Mouse (Mus musculus): ENCODE measurements around the gene Depdc1b.
A peak's percentile ranks its signal among the peaks of the same experiment; 100 is the strongest.

Depdc1b gene

GRCm38 (mm10) chr13:108317414-108317813 lies 1.3 kb downstream of the Depdc1b start:
- DNase-seq, result peak; percentile 36

- peak; percentile 43 for DNase-seq
Measured at GRCm38 (mm10) chr13:108319028-108319427, 2.9 kb downstream of the Depdc1b start.

GRCm38 (mm10) chr13:108320216-108320615 lies 4.1 kb downstream of the Depdc1b start:
- DNase-seq, result peak; percentile 87

GRCm38 (mm10) chr13:108322466-108322865 lies 6.3 kb downstream of the Depdc1b start:
- peak; percentile 64 for DNase-seq

- no peak for DNase-seq
Measured at GRCm38 (mm10) chr13:108323317-108323716, 7.2 kb downstream of the Depdc1b start.

GRCm38 (mm10) chr13:108323866-108324829 lies 8.0 kb downstream of the Depdc1b start:
- peak; percentile 82 for DNase-seq

GRCm38 (mm10) chr13:108325871-108326270 lies 9.7 kb downstream of the Depdc1b start:
- peak; percentile 76 for DNase-seq

- peak; percentile 67 for DNase-seq
Measured at GRCm38 (mm10) chr13:108326351-108326750, 10.2 kb downstream of the Depdc1b start.

- DNase-seq, result peak; percentile 55
Measured at GRCm38 (mm10) chr13:108327047-108327446, 10.9 kb downstream of the Depdc1b start.

- peak; percentile 67 for DNase-seq
Measured at GRCm38 (mm10) chr13:108328406-108329180, 12.5 kb downstream of the Depdc1b start.

GRCm38 (mm10) chr13:108329693-108330092 lies 13.6 kb downstream of the Depdc1b start:
- DNase-seq, result no peak

GRCm38 (mm10) chr13:108335257-108336003 lies 19.3 kb downstream of the Depdc1b start:
- peak; percentile 63 for DNase-seq

- DNase-seq, result peak; percentile 81
Measured at GRCm38 (mm10) chr13:108336192-108336591, 20.1 kb downstream of the Depdc1b start.

- DNase-seq, result peak; percentile 85
Measured at GRCm38 (mm10) chr13:108337340-108337739, 21.2 kb downstream of the Depdc1b start.

- DNase-seq, result peak; percentile 89
Measured at GRCm38 (mm10) chr13:108338076-108338836, 22.1 kb downstream of the Depdc1b start.

- peak; percentile 61 for DNase-seq
Measured at GRCm38 (mm10) chr13:108339907-108340596, 23.9 kb downstream of the Depdc1b start.

- DNase-seq, result peak; percentile 55
Measured at GRCm38 (mm10) chr13:108341585-108341984, 25.5 kb downstream of the Depdc1b start.

- DNase-seq, result peak; percentile 78
Measured at GRCm38 (mm10) chr13:108345756-108346155, 29.6 kb downstream of the Depdc1b start.

GRCm38 (mm10) chr13:108347016-108347415 lies 30.9 kb downstream of the Depdc1b start:
- peak; percentile 13 for DNase-seq

- peak; percentile 85 for DNase-seq
Measured at GRCm38 (mm10) chr13:108349624-108350023, 33.5 kb downstream of the Depdc1b start.

GRCm38 (mm10) chr13:108353781-108354180 lies 37.6 kb downstream of the Depdc1b start:
- DNase-seq, result peak; percentile 34

Data from heart, adult 11 months (tissue).